Mouse (Mus musculus) spleen, adult 12 weeks (tissue): ENCODE results near the gene S1pr2.
"Not testable (repeated sequence)": the region's sequence is repeated elsewhere in the genome, so short reads cannot be mapped to it uniquely, and the experiment has no call there.

Experiments
- DNase-seq: peaks from one replicate; pipeline ENCODE4 v3.0.0; 2022; ENCODE audit warnings: low spot score

Gene S1pr2

DNA sequence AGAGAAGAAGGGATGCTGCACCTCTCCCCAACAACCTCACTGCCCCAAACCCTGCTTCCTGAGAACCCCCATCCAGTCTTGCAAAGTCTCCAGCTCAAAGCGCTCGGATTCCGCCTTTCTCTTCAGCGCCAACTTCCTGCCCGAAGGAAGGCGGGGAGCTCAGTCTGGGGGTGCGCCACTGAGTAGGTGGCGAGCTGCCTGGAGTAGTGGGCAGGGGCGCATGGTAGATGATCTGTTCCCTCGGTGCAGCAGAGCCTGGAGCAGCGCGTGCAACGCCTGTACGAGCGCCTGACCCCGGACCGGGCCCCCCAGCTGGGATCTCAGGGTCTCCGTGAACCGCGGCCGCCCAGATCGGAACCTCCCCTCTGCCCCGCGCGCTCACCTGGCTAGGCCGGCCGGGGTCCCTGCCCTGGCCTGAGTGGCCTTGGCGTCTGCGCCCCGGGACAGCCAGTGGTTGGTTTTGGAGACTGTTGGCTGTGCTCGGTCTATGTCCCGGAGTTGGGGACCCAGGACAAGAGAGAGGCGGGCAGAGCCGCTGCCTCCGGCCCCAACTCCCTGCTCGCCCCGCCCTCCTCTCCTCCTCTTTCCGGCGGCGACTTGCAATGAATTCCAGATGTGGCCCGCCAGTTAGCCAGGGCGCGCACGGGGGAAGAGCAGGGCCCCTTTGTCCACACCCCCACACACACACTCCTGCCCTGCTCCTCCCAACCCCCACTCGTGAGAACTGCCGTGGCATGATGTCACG, at the start of gene S1pr2:
S1pr2 (minus strand) TSS at position 566 of the 745 bp plus-strand sequence.
- DNase-seq, result peak; percentile 27

DNA sequence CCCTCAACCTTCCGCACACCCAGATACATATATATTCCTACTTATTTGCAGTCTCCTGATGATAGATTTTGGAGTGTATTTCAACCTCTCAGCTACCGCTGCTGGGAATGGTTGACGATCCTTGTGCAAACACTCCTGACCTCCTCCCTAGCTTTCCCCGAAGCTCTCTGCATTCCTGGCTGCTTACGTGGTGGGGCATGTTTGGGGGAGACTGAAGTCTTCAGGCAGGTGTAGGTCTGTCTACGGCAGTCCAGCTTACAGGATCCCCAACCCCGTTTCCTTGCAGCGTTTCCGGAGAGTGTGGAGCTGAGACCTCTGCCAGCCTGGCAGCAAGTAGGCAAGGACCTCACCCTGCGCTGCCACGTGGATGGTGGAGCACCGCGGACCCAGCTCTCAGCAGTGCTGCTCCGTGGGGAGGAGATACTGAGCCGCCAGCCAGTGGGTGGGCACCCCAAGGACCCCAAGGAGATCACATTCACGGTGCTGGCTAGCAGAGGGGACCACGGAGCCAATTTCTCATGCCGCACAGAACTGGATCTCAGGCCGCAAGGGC, 48.8 kb upstream of the S1pr2 start:
- no peak for DNase-seq

DNA sequence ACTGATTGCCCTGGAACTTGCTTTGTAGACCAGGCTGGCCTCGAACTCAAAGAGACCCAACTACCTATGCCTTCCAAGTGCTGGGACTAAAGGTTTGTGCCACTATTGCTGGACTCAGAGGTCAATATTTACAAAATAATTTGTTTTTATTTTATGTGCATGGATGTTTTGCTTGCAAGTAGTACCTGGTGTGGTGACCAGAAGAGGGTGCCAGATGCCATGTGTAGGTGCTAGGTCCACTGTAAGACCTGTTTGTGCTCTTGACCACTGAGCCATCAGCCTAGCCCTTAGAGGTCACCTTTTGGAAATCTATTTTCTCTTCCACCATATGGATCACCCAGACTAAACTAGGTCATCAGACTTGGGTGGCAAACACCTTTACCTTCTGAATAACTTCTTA, 46.1 kb upstream of the S1pr2 start:
- no peak for DNase-seq

DNA sequence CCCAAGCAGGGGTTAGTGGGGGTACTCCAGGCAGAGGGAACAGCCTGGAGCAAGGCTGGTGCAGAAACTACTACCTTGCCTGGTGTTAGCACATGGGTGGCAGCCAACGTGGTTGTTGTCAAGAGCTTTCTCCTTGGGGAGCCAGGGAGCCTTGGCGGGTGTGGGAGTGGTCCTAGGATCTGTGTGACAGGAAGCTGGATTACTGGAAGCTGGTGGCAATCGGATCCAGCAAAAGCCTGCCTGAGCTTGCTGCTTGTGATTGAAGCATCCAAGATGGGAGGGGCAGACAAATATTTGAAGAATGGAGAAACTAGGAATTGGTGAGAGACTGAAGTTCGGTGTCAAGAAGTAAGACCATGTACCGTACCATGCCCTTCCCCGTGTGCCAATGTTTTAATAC, 45.7 kb upstream of the S1pr2 start:
- no peak for DNase-seq

DNA sequence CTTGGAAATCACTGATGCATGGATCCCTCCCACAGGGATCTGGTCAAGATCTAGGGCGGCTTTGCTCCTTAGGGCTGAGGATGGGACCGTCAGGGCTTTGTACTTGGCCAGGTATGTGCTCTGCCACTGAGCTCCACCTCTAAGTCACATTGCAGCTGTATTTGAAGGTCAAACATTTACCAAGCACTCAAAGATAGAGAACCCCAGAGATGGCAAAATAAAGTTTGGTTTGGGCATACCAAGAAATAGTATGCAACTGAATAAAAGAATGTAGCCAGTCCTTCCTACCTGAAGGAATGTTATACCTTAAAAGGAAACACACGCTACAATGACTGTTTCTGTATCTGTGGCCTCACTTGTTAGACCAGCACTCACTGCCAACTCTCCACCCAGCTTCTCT, 44.8 kb upstream of the S1pr2 start:
- DNase-seq, result no peak

DNA sequence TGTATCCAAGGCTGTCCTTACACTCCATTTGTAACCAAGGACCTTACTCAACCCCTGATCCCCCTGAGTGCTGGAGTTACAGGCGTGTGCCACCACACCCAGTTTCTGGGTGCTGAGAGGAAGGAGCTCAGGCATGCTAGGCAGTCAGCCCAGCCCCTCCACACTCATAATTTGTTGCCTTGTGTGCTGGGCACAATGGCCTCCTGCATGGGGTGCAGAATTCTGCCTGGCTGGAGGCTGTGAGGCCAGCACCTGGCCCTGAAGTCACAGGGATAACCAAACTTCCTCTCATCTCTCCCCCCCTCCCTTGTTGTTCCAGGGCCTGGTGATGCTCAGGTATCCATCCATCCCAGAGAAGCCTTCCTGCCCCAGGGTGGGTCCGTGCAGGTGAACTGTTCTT, 42.0 kb upstream of the S1pr2 start:
- no peak for DNase-seq

DNA sequence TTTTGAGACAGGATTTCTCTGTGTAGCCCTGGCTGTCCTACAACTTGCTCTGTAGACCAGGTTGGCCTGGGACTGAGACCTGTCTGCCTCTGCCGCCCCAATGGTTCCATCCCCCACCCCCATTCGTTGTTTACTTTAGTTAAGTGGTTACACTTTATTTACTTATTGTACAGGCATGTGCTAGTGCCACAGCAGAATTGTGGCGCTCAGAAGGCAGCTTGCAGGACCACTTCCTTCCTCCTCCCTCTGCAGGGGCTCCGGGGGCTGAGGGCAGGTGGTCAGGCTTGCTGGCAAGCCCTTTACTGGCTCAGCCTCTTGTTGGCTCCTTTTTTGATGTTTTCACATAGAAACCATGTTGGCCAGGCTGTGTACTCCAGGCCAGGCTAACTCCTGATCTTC, 40.6 kb upstream of the S1pr2 start:
- DNase-seq, result no peak

DNA sequence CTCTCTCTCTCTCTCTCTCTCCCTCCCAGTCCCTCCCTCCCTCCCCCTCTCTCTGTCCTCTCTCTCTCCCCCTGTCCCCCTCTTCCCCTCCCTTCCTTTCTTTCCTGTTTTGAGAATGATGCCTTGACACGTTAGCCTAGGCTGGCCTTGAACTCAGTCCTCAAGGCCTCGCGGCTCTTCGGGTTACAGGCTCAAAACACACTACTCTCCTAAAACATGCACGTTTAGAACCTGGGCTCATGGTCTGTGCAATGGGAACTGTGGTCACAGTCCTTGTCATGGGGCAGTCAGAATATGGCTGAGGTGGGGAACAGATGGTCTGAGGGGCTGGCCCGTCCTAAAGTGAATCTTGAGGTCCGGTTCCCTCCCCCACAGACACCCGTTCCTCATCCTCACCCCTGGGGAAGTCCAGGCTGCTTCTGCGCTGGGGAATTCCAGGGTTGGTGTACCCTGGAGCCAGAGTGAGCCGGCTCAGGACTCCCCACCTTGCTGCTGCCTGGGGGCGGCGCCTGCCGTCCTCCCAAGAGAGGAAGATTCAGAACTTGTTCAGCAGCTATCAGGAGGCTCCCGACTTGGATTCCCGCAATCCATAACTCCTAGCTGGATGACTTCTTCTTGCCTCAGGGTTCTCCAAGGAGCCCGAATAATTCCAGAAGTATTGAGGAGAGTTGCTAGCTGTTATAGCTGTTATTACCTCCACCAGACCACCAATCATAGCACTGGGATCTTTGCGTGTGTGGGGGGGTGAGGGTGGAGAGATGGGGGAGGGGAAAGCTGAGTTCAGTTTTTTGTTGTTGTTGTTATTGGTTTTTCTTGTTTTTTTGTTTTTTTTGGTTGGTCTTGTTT, 40.0 kb upstream of the S1pr2 start:
- no peak for DNase-seq

DNA sequence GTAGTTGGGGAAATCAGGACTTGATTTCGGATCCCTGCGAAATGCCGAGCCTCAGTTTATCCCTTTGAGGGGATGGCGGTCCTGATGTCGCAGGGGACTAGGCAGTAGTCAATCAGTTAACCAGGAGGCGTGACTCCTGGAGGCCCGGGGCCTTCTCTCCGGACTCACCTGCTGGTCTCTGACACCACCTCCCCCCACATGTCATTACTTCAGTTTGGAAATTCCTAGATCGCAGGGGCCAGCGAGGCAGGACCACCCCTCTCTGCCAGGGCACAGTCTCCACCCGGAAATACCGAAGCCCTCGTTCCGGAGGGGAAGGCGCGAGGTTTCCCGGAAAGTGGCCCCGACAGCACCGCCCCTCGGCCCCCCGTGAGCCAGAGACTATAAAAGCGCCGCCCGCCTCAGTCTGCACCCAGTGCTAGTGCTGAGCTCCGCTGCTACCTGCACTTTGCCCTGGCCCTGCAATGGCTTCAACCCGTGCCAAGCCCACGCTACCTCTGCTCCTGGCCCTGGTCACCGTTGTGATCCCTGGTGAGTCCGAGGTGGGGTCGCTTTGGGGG, 39.1 kb upstream of the S1pr2 start, which contains the start of gene Icam1:
Icam1 (plus strand) TSS at position 415 of the 560 bp plus-strand sequence.
- peak; percentile 51 for DNase-seq

DNA sequence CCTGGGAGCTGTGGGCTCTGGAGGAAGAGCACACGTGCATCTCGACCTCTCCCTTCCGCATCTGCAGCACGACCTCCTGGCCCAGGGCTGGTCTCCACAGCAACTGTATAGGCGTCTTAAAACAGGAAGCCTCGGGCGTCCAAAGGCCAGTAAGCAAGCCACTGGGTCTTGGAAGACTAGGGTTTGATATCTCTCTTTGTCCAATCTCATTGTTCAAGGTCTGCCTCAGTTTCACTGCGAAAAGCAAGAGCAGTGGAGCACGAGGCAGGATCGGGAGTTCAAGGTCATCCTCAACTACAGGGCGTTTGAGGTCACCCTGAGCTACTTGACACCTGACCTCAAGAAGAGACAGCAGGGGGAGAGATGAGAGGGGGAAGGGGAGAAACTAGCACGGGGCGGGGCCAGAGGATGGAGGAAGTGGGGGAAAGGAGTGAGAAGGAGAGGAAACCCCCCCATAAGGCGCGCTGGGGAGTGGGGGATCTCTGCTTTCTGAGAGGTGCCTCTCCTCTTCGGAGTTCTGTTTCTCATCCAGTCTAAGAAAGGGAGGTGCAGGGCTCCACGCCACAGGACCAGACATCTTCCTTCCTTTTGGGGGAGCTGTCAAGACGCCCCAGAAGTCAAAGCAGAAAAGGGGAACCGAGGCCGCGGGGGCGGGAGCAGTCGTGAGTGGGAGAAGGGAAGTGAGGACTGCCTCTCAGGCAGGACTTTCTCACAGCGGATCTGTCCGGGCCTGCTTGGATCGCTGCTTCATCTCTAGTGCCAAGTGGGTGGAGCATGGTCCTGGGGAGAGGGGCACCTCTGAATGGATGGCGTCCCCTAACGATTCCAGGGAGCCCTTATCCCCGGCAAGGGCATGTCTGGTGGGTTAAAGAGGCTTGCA, 38.4 kb upstream of the S1pr2 start:
- DNase-seq, result peak; percentile 64

DNA sequence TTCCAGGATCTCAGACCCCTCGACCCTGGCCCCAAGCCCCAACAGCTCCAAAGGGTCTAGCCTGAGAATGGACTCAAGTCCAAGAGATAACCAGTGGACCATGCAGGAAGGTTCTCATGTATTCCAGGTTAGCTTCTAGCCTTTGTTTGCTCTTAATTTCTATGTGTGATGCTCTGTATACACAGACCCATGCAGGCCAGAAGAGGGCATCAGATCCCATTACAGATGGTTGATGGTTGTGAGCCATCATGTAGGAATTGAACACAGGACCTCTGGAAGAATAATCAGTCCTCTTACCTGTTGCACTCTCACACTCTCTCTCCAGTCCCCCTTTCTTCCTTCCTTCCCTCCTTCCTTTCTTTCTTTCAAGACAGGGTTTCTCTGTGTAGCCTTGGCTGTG, 35.8 kb upstream of the S1pr2 start:
- no peak for DNase-seq

DNA sequence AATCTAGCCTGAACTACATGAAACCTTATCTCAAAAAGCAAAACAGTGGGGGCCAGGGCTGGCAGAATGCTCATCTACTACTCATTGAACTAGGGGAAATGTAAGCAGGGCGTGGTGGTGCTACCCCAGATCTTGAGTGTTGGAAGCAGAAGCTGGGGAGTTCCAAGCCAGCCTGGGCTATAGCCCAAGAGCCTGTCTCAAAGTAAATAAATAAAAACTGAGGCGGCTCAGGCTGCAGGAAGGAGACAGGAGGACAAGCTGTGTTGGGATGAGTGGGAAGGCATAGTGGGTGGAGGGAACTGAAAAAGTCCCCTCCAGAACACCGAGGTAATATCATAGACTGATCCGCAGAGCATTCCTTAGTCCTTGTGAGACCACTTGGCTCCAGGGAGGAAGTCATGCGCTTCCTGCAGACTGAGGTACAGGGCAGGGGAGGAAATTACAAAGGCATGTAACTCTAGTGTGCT, 35.3 kb upstream of the S1pr2 start:
- DNase-seq, result no peak

DNA sequence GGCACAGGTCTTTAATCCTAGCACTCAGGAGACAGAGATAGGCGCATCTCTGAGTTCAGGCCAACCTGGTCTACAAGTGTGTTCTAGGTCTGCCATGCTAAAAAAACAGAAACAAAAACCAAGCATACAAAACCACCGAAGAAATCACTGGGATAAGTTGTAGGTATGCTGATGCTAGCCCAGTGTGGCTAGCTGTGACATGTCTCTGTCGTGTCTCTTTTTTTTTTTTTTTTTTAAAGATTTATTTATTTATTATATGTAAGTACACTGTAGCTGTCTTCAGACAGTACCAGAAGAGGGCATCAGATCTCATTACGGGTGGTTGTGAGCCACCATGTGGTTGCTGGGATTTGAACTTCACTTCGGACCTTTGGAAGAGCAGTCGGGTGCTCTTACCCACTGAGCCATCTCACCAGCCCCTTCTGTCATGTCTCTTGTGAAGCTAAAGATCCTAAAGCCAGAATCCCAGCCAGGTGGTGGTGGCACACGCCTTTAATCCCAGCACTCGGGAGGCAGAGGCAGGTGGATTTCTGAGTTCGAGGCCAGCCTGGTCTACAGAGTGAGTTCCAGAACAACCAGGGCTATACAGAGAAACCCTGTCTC, 34.5 kb upstream of the S1pr2 start:
- not testable (repeated sequence) for DNase-seq

DNA sequence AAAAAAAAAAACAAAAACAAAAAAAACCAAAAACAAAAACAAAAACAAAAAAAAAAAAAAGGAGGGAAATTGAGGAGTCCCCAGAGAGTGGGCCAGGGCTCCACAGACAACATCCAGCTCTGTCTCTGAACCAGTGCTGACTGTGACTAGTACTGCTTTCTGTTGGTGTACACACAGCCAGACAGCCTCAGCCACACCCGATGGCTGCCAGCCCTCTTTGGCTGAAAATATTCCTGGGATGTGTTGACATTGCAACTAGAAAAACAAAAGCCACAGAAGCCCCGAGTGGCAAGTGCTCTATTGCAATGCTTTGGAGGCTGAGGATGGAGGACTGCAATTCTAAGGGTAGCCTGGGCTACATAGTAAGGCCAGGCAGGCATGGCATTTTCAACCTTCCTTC, 33.8 kb upstream of the S1pr2 start:
- DNase-seq, result no peak

DNA sequence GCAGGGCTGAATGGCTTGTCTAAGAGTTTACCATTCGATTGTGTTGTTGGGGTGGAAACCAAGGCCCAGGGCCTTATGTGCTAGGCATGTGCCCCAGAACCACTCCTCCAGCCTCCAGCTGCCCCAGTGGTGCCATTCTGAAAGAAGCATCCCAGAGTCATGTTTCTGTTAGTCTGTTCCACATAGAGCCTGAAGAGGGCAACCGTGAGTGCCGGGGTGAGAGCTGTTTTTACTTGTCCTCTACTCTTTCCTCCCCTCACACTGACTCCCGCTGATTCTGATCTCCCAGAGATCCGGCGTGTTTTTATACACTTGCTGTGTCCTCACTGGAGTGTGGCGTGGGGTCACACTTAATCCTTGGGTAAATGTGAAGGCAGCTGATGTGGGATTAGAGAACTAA, 31.4 kb upstream of the S1pr2 start:
- no peak for DNase-seq

DNA sequence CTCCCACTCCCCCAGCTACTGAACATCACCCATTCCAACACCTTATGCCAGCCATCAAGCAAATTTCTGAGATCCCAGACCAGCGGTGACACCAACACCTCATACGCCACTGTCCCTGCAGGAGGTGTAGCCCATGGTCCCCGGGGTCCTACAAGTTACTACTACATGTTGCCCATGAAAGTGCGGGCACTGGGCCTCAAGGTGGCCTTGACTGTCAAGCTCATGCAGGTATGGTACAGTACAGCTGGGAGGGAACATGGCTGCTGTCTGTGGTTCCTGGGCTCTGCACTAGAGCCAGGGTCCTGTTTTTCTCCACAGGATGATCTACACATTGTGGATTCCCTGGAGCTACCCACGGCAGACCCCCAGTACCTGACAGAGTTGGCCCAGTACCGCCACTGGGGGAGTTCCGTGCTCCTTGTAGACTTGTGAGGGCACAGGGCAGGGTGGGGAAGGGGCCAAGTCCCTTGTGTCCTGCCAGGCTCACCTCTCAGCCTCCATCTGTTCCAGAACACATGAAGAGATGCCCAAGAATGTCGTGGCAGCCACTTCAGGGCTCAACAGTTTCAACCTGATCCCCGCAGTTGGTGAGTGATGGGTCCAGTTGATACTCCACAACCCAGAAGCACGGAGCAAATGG, 30.9 kb upstream of the S1pr2 start:
- no peak for DNase-seq

DNA sequence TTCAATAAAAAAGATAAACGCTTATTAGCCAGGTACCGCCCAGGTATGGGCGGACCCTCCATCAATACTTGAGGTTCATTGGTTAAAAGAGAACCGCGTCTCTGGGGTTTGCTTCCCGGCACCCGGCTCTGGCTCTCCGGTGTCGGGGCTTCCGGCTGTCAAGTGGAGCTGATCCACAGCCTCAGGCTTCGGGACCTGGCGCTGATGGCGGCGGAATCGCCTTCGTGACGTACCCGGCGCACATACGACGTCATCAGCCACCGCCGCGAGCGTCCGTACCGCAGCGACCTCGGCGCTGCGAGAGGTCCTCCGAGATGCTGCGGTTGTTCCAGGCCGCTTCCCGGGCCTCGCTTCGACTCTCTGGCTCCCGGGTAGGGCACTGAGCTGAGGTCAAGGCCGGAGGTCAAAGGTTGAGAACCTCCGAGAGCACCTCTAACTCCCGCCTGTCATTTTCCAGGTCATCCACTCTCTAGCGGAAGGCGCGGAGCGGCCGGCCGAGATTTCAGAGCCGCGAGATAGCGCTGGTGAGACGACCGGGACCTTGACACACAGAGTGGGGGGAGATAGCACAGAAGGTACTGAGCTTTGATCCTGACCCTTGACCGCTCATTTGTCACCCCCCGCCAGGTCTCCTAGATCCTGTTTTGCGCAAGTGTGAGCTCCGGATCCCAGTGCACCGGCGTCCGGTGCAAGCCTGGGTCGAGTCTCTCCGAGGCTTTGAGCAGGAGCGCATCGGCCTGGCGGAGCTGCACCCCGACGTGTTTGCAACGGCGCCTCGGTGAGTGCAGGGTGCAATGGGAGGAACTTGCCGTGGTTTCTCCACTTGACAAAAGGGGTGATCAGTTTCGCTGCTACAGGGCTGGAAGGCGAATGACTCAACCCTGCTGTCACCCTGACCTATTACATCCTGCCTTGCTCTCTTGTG, 26.3 kb upstream of the S1pr2 start, which contains the start of gene Mrpl4:
Mrpl4 (plus strand) TSS at position 112 of the 925 bp plus-strand sequence.
- DNase-seq, result peak; percentile 80

DNA sequence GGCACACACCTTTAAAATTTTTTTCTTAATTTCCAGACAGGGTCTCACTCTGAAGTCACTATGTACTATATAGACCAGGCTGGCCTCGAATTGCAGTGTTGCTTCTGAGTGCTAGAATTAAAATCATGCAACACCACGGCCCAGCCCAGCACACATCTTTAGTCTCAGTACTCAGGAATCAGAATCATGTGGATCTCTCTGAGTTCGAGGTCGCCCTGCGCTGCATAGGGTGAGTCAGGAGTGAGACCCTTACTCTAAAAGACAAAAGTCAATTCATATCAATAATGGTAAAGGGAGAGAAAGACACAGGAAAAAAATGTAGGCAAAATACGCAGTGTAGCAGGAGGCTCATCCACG, 25.7 kb upstream of the S1pr2 start:
- no peak for DNase-seq

DNA sequence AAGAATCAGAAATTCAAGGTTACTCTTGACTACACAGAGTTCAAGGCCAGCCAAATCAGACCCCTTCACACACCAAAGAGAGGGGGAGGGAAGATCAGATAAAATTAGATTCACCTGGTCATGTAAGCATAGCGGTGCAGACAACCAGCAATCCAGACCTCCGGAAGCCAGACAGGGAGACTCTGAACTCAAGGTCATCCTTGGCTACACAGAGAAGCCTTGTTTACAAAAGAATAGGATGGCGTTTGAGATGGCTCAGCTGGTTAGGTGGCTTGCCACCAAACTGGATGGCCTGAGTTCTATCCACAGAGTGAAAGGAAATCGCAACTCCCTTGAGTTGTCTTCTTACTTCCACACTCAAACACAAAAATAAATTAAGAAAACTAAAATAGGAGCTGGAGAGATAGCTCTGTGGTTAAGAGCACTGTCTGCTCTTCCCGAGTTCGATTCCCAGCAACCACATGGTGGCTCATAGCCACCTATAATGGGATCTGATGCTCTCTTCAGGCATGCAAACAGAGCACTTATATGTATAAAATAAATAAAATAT, 25.1 kb upstream of the S1pr2 start:
- DNase-seq, result no peak
